Mouse (Mus musculus) urinary bladder, adult 2 months (tissue): Measurements from ENCODE around the gene Tmem119. TPM values are rescaled to one million over a fixed set of nuclear protein-coding genes. Genes with fewer than 3 reads are reported as not detected.
"Not testable (repeated sequence)": the region's sequence is repeated elsewhere in the genome, so short reads cannot be mapped to it uniquely, and the experiment has no call there.

Experiments
- DNase-seq: peaks from one replicate; pipeline ENCODE4 v3.0.0; 2022; ENCODE audit warnings: low spot score
- polyA plus RNA-seq: library from polyadenylated mRNA; depleted of rRNA; stranded (reverse); fragments of >200 nt; gene quantifications from 2 replicates; pipeline ENCODE4 v1.2.3, GENCODE M21; 2012

Tmem119 gene
- polyA plus RNA-seq, 1 experiment = 42.0 TPM

DNA sequence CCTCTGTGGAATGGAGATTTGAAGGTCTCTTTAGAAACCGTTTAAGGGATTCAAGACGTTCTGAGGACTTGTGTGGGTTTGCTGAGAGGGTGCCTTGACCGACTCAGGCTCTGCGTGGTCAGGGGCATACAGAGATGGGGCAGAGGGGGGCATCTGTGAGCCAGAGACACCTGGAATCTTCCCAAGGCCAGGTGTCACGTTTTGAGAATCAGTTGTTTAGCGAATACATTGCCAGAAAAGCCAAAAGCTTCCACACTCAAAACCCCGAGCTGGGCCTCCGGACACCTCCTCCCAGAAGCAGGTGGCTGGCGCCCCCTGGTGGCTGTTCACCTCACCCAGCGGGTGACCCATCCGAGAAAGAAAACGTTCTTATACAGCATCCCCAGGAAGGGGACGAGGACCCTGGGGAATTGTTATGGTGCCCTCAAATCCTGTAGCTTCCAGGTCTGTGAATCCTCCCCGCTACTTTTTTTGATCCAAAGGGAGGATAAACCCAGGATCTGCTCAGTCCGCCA is 15.4 kb upstream of the Tmem119 start:
- DNase-seq = peak; percentile 51

DNA sequence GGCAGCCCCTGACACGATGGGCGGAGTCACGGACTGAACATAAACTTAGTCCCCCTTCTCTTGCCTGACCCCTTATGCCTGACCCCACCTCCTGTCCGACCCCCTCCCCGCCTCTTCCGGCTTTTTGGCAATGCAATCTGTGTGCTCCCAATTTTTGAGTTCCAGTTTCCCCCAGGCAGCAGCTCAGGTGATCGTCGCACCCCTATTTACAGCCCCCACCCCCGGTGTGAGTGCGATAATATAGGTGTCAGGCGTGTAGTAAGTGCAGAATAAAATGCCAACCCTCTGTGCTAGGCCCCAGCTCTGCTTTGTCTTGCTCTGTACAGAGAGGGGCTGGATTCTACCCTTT is 14.7 kb upstream of the Tmem119 start:
- DNase-seq = no peak

DNA sequence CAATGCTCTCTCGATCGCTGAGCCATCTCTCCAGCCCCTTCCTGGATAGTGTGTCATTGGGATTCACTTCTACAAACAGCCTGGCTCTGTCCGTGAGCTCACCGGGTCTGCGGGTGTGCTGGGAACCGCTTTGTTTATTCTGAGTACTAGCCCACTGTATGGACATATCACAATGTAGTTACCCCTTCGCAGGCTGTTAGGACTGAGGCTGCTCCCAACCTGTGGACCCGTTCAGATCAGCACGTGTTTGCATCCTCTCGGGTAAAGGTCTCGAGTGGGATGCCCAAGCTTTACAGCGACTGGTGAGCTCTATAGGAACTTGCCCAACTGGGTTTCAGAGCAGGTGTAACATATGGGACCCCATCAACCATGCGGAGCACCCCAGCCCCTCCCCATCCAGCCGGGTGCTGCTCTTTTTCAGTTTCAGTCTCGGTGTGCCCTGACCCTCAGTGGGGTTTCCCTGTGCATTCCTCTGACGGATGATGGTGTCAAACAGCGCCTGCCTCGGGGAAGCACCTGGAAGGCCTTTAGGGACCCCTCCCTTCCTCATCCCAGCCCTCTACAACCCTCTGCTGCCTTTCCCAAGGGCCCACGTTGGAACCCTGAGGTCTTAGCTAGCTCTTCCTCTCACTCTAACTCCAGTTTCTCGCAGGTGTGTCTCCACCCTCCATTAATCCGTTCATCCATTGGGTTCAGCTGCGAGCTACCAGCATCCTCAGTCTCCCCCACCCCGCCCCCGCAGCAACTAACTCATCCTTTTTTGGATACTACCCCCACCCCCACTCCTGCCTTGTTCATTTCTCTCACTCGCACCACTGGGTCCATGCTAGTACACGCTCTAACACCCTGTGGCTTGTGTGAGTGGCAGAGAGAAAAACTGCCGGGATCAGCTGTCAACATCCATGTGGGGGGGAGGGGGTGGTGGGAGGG is 14.1 kb upstream of the Tmem119 start:
- no peak for DNase-seq

DNA sequence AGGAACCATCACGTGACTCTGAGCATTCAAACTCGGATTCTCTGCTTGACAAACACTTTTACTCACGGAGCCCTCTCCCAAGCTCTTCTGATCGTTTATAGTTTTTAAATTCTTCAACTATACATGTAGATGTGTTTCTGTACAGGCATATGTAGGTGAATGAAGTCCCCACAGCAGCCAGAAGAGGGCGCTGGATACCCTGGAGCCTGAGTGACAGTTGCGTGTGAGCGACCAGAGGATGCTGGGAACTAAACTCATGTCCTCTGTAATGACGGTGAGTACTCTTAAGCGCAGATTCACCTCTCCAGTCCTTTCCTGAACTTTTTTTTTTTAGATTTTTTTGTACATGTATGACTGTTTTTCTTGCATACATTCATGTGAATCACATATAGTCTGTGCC is 13.3 kb upstream of the Tmem119 start:
- DNase-seq = no peak

DNA sequence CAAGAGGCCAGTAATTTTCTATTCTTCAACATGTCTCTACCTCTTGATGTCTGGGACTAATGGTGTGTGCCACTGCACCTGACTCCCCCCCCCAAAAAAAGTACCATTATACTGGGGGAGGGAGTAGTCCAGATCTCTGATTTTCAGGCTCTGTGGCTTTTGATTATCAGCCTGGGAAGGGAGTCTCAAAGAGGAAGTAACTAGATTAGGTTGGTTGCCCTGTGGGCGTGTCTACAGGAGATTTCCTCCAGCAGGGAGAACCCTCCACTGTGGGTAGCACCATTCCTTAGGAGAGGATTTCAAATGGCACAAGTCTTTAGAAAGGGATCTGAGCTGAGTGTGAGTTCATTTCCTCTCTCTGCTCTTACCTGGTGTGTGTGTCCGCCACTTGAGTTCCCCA is 12.3 kb upstream of the Tmem119 start:
- DNase-seq = no peak

DNA sequence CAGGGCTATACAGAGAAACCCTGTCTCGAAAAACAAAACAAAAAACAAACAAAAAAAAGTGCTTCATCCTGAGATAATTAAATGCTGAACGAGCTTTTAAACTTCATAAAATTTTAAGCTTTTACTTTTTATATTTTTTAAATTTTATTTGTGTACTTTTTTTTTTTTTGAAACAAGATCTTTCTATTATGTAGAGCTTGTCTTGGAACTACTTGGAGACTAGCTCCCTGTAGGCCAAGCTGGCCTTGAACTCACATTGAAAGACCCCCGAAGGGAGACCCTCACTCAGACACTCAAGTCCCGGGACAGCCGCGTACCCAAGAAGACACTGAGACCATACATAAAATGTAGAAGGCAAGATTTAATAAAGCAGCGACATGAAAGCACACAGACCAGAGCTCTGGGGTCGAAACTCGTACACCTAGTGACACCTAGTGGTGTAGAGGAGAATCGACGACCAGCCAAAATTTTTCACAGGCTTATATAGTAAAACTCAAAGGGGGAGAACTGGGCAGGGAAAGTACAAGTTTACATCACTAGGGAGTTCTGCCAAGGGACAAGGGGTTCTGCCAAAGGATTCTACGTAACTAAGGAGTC is 11.6 kb upstream of the Tmem119 start:
- DNase-seq = not testable (repeated sequence)

DNA sequence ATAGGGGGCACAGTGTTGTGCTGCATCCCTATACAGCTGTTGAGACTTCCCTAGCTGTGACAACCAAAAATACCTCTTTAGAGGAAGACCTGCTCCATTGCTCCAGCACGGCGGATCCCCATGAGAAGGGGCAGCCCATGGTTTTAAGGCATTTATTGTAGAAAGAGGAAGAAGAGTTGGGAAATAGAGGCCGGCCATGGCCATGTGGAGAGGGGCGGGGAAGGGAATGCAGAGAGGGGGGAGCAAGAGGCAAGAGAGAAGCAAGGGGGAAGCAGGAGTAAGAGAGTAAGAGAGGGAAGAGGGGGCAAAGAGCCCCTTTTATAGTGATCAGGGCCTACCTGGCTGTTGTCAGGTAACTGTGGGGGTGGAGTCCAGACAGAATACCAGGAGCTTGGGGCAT is 9.8 kb upstream of the Tmem119 start:
- DNase-seq = no peak

DNA sequence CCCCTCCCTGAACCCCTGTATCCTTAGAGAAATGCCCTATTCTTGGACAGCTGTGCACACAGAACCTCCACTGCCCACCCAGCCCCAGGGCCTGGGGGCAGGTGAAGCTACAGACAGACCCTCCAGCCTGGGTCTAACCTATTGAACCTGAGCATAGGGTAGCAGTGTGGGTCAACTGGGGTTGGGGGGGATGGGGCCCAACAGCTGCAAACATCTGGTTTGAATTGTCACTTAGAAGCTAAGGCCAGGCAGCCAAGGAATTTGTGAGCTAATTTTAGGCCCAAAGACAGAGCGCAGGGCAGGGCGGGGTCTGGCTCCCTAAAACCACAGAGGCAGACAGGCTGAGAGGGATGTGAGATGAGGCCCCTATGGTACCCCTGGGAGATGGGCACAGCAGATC is 7.9 kb upstream of the Tmem119 start:
- no peak for DNase-seq

DNA sequence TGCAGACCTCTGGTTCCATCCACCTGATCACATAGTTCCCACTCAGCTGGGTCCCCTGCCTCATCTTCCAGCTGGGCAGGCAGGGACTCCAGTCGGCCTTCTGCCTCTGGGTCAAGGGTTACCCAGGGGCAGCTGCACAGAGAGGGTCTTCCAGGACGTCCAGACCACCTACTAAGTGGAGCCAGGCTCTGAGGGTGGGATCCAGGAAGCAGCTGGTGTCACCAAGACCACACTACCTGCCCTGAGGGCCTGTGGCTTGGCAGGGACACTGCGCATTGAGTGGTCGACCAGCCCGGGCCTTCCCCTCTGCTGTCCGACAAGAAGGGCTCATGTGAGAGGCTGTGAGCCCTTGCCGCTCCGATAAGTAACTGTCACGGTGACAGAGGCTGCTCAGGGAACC is 7.4 kb upstream of the Tmem119 start:
- no peak for DNase-seq

DNA sequence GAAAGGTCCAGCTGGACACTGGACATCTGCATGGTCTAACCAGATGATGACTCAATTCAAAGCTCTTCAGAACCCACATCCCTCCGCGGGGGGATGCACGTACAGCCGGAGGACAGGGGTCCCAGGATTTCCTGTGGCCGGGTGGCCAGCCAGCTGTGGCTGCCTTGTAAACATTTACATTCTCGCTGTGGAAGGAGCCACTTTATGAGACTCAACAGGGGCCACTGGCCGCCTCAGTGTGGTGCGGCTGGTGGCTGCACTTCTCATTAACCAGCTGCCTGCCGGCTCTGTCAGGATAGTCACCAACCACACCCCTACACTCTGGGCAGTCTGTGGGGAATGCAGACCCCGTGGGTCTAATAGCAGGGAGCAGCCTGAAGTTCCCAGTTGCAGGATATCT is 6.1 kb upstream of the Tmem119 start:
- DNase-seq = no peak

DNA sequence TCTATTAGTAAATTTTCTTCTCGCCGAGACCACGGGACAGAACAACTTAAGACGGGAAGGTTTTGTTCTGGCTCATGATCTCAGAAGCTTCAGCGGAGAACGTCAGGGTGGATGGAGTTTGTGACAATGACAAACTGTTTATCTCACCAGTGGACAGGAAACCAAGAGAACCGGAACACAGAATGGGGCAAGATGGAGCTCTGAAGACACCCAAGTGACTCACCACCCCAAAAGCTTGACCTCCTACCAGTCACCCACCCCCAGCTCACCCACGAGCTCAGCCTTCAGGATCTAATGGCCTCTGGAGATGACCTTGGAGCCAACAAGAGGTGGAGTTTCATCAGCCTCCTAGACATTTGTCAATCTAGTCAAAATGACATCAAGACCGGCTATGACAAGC is 5.0 kb upstream of the Tmem119 start:
- DNase-seq = no peak

DNA sequence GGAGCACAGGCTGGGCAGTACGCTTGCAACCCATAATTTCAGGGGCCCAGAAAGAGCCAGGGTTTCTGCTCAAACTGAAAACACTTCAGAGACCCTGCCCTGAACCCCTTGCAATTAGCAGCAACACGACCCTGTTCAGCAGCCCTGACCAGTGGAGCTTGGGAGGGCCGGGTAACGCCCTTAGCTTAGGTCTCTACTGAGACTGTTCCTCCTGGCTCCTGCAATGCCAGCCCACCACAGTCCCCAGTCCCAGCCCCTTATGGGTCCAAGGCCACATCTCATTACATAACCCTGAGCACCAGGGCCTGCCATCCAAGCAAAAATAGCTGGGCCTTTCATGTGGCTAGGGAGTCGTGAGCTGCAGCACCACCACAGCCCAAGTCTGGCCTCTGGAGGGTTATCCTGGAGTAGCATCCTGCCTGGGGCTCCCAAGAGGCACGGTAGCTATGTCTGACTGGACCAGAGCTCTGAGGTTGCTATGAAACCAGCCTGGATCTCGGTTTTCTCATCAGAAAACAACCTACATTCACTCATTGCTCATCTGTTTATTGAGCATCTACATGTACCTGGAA is 4.2 kb upstream of the Tmem119 start:
- no peak for DNase-seq

DNA sequence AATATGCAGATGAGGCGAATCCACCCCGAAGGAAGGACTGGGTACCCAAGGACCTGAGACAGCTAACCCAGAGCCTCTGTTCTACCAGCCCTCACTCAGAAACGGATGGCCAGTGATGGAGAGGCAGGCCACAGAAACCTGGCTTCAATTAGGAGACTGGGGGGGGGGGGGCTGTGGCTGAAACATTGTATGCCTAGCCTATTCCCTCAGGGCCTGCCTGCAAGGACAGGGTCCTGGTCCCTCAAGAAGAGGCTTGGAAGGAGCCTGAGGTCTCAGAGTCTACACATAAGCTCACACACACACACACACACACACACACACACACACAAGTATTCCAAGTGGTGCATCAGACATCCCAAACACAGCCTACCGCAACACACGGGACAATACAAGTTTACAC is 625 bp downstream of the Tmem119 start:
- no peak for DNase-seq

DNA sequence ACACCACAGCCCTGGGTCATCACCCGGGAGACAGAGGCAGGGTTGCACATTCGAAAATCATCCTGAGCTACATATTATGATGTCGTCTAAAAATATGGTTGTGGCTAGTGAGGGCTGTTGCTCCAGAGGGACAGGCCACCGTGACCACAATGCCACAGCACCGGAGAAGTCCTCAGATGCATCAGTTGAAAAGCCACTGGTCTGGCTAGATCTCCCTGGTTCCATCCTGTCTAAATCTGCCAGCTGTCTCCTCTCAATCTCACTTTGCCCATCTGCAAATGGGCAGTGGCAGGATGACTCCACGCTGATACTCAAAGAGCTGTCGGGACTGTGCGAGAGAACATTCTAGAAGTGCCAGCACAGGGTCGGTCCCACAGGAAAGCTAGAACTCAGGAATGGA is 1.8 kb downstream of the Tmem119 start:
- no peak for DNase-seq

DNA sequence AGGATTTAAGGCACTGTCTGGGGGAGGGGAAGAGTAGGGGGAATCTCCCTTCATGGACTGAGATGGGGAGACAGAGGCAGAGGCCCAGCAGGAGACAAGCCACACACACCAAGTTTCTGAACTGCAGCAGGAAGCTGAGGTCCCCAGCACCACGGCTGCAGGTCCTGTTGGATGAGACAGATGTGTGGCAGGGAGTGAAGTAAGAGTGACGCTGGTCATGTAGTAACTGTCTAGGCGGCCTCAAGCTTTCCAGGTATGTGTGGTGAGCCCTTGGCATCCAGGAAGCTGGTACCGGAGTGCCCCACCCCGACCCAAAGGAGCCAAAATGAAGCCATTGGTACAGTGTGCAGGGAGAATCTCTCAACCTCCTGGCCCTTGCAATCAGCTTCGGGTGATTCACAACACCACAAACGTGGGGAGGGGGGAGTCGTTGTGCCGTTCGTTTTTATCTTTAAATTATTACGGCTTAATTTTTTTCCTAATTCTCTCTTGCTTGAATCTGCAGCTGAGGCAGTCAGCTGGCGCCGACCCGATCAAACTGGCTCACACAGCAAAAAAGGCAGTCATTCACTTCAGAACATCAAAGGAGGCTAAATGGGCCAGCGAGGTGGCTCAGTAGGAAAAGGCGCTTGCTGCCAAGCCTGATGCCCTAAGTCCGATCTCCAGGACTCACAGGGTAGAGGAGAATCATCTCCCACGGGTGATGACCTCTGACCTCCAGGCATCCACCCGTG is 3.0 kb downstream of the Tmem119 start:
- DNase-seq = no peak

DNA sequence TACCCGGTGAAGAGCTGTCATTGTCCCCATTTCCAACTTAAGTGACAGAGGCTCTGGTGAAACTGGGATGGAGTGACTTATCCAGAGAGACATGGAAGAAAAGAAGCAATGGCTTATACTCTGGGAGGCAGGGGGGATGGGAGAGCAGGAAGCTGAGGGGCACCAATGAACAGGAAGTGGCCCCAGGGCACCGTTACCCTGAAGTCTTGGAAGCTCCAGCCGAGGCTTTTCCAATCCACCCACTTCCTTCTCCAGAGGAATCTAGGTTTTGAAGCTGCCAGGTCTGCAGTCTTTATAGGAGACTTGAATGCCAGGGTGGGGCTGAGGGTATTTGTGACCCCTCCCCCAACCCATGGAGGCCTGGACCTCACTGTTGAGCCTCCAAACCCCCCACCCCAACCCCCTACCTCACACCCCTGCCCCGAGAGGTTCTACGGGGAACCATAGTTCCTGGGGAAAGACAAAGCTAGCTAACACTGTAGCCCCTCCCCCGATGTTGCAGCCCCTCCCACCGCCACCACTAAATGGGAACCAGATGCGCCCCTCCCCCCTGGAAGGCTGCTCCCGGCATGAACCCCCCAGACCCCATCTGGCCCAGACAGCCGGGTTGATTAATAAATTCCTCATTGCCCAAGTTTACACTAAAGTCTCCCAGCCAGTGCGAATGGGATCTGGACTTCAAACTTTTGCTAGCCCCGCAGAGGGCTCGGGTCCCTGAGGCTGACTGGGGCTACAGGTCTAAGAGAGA is 3.7 kb downstream of the Tmem119 start:
- DNase-seq = no peak

DNA sequence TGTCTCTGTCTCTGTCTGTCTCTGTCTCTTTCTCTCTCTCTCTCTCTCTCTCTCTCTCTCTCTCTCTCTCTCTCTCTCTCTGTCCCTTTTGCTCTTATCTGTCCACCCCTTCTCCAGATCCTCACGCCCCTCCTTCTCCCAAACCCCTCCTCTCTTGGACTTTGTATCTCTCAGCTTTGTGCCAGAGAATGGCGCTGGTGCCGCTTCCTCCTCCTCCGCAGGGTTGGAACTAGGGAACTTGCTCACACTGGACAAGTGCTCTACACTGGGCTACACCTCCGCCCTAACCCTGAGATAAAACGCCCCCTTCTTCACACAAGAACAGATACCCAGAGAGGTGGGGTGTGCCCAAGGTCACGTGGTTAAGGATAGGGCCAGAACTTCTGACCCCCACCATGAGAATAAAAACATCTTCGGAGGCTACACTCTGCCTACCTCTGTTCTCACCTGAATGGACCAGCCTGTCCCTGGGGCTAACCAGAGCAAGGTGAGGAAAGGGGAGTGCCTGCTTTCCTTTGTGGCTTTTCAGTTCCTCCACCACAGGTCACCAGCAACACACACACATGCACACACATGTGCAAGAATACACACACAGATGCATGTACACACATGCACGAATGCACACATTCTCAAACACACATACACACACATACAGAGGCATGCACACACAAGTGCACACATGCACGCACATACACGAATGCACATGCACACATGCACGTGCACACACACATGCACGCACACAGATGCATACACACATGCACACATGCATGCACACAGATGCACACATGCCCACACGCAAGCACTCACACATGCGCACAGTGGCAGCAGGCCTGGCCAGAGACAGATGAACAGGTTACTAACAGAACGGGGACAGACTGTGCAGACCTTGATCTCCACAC is 8.9 kb downstream of the Tmem119 start:
- no peak for DNase-seq

DNA sequence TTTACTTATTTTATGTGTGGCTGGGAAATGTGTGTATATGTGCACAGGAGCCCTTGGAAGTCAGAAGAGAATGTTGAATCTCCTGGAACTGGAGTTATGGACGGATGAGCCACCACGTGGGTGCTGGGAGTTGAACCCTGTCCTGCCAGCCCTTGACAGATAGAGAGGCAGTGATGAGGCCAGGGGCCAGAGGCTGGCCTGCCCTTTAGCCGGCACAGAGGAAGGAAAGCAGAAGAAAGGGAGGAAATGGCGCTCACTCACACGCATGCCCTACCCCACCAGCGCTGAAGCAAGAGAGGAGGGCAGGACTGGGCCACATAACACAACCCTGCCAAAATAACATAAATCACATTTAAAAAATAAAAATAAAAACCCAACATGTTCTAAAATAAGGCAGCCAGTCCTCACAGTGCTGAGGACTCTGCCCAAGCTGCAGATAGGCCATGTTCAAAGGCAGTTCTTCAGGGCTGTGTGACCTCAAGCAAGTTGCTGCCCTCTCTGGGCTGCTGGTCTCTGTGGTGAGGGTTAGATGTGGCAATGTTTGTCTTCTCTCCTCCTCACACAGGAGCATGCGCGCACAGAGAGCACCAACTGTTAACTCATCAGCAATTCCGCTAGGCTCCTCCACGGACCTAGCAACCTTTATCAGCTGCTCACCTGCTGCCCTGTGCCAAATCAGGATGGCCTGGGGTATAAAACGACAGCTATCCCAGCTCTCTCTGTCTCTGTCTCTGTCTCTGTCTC is 9.7 kb downstream of the Tmem119 start:
- no peak for DNase-seq

DNA sequence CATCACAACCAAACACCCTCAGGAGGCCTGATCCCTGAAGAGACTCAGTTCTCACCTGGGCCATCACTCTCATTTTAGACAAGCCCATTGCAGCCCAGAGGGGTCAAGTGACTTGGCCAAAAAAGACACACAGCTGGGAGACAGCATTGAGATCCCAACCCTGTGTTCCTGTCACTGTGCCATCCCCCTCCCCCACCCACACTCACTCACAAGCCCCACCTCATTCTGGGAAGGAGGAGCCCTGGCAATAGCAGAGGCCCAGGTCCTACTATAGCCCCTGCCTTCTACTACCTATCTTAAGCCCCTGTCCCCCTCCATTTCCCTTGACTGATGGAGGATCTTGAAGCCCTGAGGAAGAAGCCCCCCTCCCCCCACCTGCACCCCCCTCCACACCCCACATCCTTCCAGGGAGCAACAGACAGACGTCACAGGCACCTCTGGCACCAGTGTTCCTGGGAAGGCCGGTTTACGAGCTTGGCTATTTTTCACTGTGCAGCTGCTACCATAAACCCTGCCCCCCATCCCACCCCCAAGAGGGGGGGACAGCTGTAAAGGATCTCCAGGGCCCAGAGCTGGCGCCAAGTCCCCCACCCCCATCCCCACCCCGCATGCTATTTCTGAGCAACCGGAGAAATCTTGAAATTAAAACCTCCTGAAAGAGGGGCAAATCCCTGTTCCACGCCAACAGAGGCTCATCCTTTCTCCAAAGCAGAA is 11.1 kb downstream of the Tmem119 start:
- DNase-seq = no peak
